Mouse (Mus musculus) heart, embryonic 10.5 days (tissue): ENCODE measurements at regions not wholly inside any gene's neighbourhood (a gene's known extent, or its start where the extent isn't known, plus 50 kb on each side); places are given as distances from the start of the nearest gene placed in this dataset.
A peak's percentile ranks its signal among the peaks of the same experiment; 100 is the strongest.

Experiments
- DNase-seq: peaks from one replicate; pipeline ENCODE4 v3.0.0-alpha.2; 2017; ENCODE audit warnings: low spot score
- H3K27ac ChIP-seq: fragments of 300-500 bp; sonication (generic); 2 replicates; pipeline ENCODE4 v1.5.1; 2016; ENCODE audit warnings: mild to moderate bottlenecking
- H3K27me3 ChIP-seq: fragments of 300-500 bp; sonication (generic); 2 replicates; pipeline ENCODE4 v1.6.1; 2016; ENCODE audit warnings: mild to moderate bottlenecking; ENCODE audit not compliant: poor library complexity, insufficient read depth, severe bottlenecking
- H3K36me3 ChIP-seq: fragments of 300-500 bp; sonication (generic); 2 replicates; pipeline ENCODE4 v1.6.1; 2016; ENCODE audit warnings: mild to moderate bottlenecking, moderate library complexity
- H3K4me1 ChIP-seq: fragments of 300-500 bp; sonication (generic); 2 replicates; pipeline ENCODE4 v1.6.1; 2016; ENCODE audit warnings: mild to moderate bottlenecking
- H3K4me3 ChIP-seq: fragments of 300-500 bp; sonication (generic); 2 replicates; pipeline ENCODE4 v1.5.1; 2016; ENCODE audit warnings: mild to moderate bottlenecking, moderate library complexity
- H3K9me3 ChIP-seq: fragments of 300-500 bp; sonication (generic); 2 replicates; pipeline ENCODE4 v1.6.1; 2016; ENCODE audit warnings: mild to moderate bottlenecking, moderate library complexity
- WGBS: fragments of 180-500 bp; shearing (Covaris S2); methylation state at CpG from one replicate; pipeline ENCODE4 v1.1.7; 2016; 5-methylcytosine and 5-hydroxymethylcytosine counted together

- H3K27ac ChIP-seq: peak overlapping the region; percentile 32; the same call in 1 of the 2 replicates
- no peak for DNase-seq
- no peaks in the 10 kb centered on the region for H3K27me3 ChIP-seq
- H3K36me3 ChIP-seq: no peaks in the 10 kb centered on the region
- 65% methylated on average over 6 of the region's 6 CpGs for WGBS
- H3K4me1 ChIP-seq: peaks cover 16% of the 10 kb centered on the region
- H3K4me3 ChIP-seq: no peak overlapping the region
- H3K9me3 ChIP-seq: no peaks in the 10 kb centered on the region
Measured at GRCm38 (mm10) chr4:81926662-81927141, 484.1 kb upstream of the Mpdz start.

- 40% methylated on average over 2 of the region's 2 CpGs for WGBS
- H3K4me3 ChIP-seq: no peak overlapping the region
- H3K27ac ChIP-seq: 0 out of 2 replicates have a peak overlapping the region, but pooled peaks have one; percentile 32
- H3K4me1 ChIP-seq: peaks cover 16% of the 10 kb centered on the region
- no peaks in the 10 kb centered on the region for H3K27me3 ChIP-seq
- no peaks in the 10 kb centered on the region for H3K36me3 ChIP-seq
- DNase-seq: no peak
- no peaks in the 10 kb centered on the region for H3K9me3 ChIP-seq
Measured at GRCm38 (mm10) chr4:81925611-81926010, 483.0 kb upstream of the Mpdz start.

GRCm38 (mm10) chr4:81924120-81924519 is 481.5 kb upstream of the Mpdz start:
- Histone ChIP-seq H3K27me3 (no peaks in the 10 kb centered on the region), H3K9me3 (no peaks in the 10 kb centered on the region), H3K4me1 (peaks cover 16% of the 10 kb centered on the region), H3K4me3 (no peak overlapping the region), H3K36me3 (no peaks in the 10 kb centered on the region), H3K27ac (no peak overlapping the region)
- 85% methylated on average over 1 of the region's 1 CpGs for WGBS
- DNase-seq: no peak

GRCm38 (mm10) chr4:81922876-81923275 is 480.3 kb upstream of the Mpdz start:
- Histone ChIP-seq H3K4me1 (peaks cover 12% of the 10 kb centered on the region), H3K27ac (no peak overlapping the region), H3K36me3 (no peaks in the 10 kb centered on the region), H3K9me3 (no peaks in the 10 kb centered on the region), H3K4me3 (no peak overlapping the region), H3K27me3 (no peaks in the 10 kb centered on the region)
- WGBS: 44% methylated on average over 3 of the region's 3 CpGs
- no peak for DNase-seq

- H3K27me3 ChIP-seq: no peaks in the 10 kb centered on the region
- no peak overlapping the region for H3K27ac ChIP-seq
- no peak overlapping the region for H3K4me3 ChIP-seq
- no peaks in the 10 kb centered on the region for H3K9me3 ChIP-seq
- no peaks in the 10 kb centered on the region for H3K36me3 ChIP-seq
- 92% methylated on average over 2 of the region's 2 CpGs for WGBS
- no peak for DNase-seq
- no peaks in the 10 kb centered on the region for H3K4me1 ChIP-seq
Measured at GRCm38 (mm10) chr4:81914971-81915370, 472.4 kb upstream of the Mpdz start.

- 56% methylated on average over 10 of the region's 10 CpGs for WGBS
- no peaks in the 10 kb centered on the region for H3K4me1 ChIP-seq
- H3K4me3 ChIP-seq: no peak overlapping the region
- H3K9me3 ChIP-seq: no peaks in the 10 kb centered on the region
- H3K27me3 ChIP-seq: no peaks in the 10 kb centered on the region
- no peak for DNase-seq
- no peak overlapping the region for H3K27ac ChIP-seq
- no peaks in the 10 kb centered on the region for H3K36me3 ChIP-seq
Measured at GRCm38 (mm10) chr4:81913296-81913695, 470.7 kb upstream of the Mpdz start.

- WGBS: 77% methylated on average over 1 of the region's 1 CpGs
- DNase-seq: no peak
- no peaks in the 10 kb centered on the region for H3K36me3 ChIP-seq
- H3K4me1 ChIP-seq: no peaks in the 10 kb centered on the region
- no peak overlapping the region for H3K4me3 ChIP-seq
- H3K27me3 ChIP-seq: no peaks in the 10 kb centered on the region
- no peaks in the 10 kb centered on the region for H3K9me3 ChIP-seq
- H3K27ac ChIP-seq: no peak overlapping the region
Measured at GRCm38 (mm10) chr4:81912653-81913052, 470.0 kb upstream of the Mpdz start.

GRCm38 (mm10) chr4:81899961-81900540 is 457.4 kb upstream of the Mpdz start:
- DNase-seq: no peak
- Histone ChIP-seq H3K27ac (peak overlapping the region; percentile 56; the same call in 1 of the 2 replicates), H3K36me3 (no peaks in the 10 kb centered on the region), H3K4me1 (peaks cover 7% of the 10 kb centered on the region), H3K4me3 (no peak overlapping the region), H3K27me3 (no peaks in the 10 kb centered on the region), H3K9me3 (no peaks in the 10 kb centered on the region)
- 56% methylated on average over 5 of the region's 5 CpGs for WGBS

- Histone ChIP-seq H3K9me3 (no peaks in the 10 kb centered on the region), H3K36me3 (no peaks in the 10 kb centered on the region), H3K27me3 (no peaks in the 10 kb centered on the region), H3K27ac (no peak overlapping the region), H3K4me3 (no peak overlapping the region), H3K4me1 (peaks cover 7% of the 10 kb centered on the region)
- WGBS: 75% methylated on average over 2 of the region's 2 CpGs
- DNase-seq: no peak
Measured at GRCm38 (mm10) chr4:81898661-81899060, 456.0 kb upstream of the Mpdz start.

- Histone ChIP-seq H3K27me3 (no peaks in the 10 kb centered on the region), H3K36me3 (no peaks in the 10 kb centered on the region), H3K27ac (no peak overlapping the region), H3K4me1 (peaks cover 7% of the 10 kb centered on the region), H3K9me3 (no peaks in the 10 kb centered on the region), H3K4me3 (no peak overlapping the region)
- 78% methylated on average over 5 of the region's 5 CpGs for WGBS
- DNase-seq: no peak
Measured at GRCm38 (mm10) chr4:81897451-81897850, 454.8 kb upstream of the Mpdz start.

- no peaks in the 10 kb centered on the region for H3K27me3 ChIP-seq
Measured at GRCm38 (mm10) chr4:81868941-81869340, 426.3 kb upstream of the Mpdz start.

GRCm38 (mm10) chr4:81841642-81842494 is 399.3 kb upstream of the Mpdz start:
- Histone ChIP-seq H3K9me3 (no peaks in the 10 kb centered on the region), H3K27me3 (no peaks in the 10 kb centered on the region), H3K27ac (no peak overlapping the region), H3K4me1 (no peaks in the 10 kb centered on the region), H3K4me3 (no peak overlapping the region), H3K36me3 (no peaks in the 10 kb centered on the region)
- WGBS: 78% methylated on average over 4 of the region's 4 CpGs
- no peak for DNase-seq

More at GRCm38 (mm10) chr4:81868941-81869340, 426.3 kb upstream of the Mpdz start:
- no peak for DNase-seq
- WGBS: 92% methylated on average over 2 of the region's 2 CpGs
- H3K36me3 ChIP-seq: no peaks in the 10 kb centered on the region
- H3K27ac ChIP-seq: no peak overlapping the region
- no peaks in the 10 kb centered on the region for H3K9me3 ChIP-seq
- H3K4me1 ChIP-seq: no peaks in the 10 kb centered on the region
- H3K4me3 ChIP-seq: no peak overlapping the region

GRCm38 (mm10) chr4:81829972-81830371 is 387.4 kb upstream of the Mpdz start:
- no peaks in the 10 kb centered on the region for H3K27me3 ChIP-seq
- peak overlapping the region; percentile 79 for H3K27ac ChIP-seq
- H3K4me3 ChIP-seq: no peak overlapping the region
- H3K36me3 ChIP-seq: no peaks in the 10 kb centered on the region
- 9% methylated on average over 3 of the region's 3 CpGs for WGBS
- H3K9me3 ChIP-seq: no peaks in the 10 kb centered on the region
- peak; percentile 79 for DNase-seq
- H3K4me1 ChIP-seq: peaks cover 23% of the 10 kb centered on the region
